Mouse (Mus musculus): ENCODE data around the gene Tmbim1. TPM values are rescaled to one million over a fixed set of nuclear protein-coding genes. Genes with fewer than 3 reads are reported as not detected.

Tmbim1 gene
- total RNA-seq, 2 experiments from 2014 or later = 10.5 to 11.6 TPM

Other genes starting within 250 kb of the Tmbim1 start
- 10 to 100 TPM; 35.2 to 35.3 TPM for gene Tns1, start 181.2 kb downstream of the Tmbim1 start, total RNA-seq (2021)
- under 1 TPM in 1 of 2 experiments, not detected in 1; 0.21 TPM for gene Rufy4, start 180.1 kb downstream of the Tmbim1 start, total RNA-seq (2021)
- gene Cxcr2, start 151.6 kb downstream of the Tmbim1 start, total RNA-seq (2021) = under 1 TPM; 0.13 to 0.25 TPM
- gene Cxcr1, start 111.0 kb downstream of the Tmbim1 start, total RNA-seq (2021) = not detected
- 100 to 1,000 TPM; 324 to 330 TPM for gene Arpc2, start 69.5 kb downstream of the Tmbim1 start, total RNA-seq (2021)
- gene Gpbar1, start 27.1 kb downstream of the Tmbim1 start, total RNA-seq (2021) = not detected
- 100 to 1,000 TPM; 141 to 158 TPM for gene Aamp, start 20.9 kb downstream of the Tmbim1 start, total RNA-seq (2021)
- 100 to 1,000 TPM; 125 to 130 TPM for gene Pnkd, start 20.7 kb downstream of the Tmbim1 start, total RNA-seq (2021)
- 1 to 10 TPM; 1.2 to 1.7 TPM for gene Catip, start 56.5 kb upstream of the Tmbim1 start, total RNA-seq (2021)
- gene Slc11a1, start 69.6 kb upstream of the Tmbim1 start, total RNA-seq (2021) = 1 to 10 TPM; 2.0 to 3.0 TPM
- 10 to 100 TPM; 23.8 to 27.2 TPM for gene Ctdsp1, start 85.9 kb upstream of the Tmbim1 start, total RNA-seq (2021)
- 1 to 10 TPM in 1 of 2 experiments, under 1 TPM in 1; 0.31 to 1.2 TPM for gene Vil1, start 103.8 kb upstream of the Tmbim1 start, total RNA-seq (2021)
- 10 to 100 TPM; 37.2 to 38.1 TPM for gene Cnot9, start 200.4 kb upstream of the Tmbim1 start, total RNA-seq (2021)
- 10 to 100 TPM; 15.1 to 17.3 TPM for gene Plcd4, start 237.3 kb upstream of the Tmbim1 start, total RNA-seq (2021)
- 10 to 100 TPM; 18.1 to 21.9 TPM for gene Usp37, start 238.7 kb upstream of the Tmbim1 start, total RNA-seq (2021)

All from layer of hippocampus, postnatal 10 days (tissue).